Mouse (Mus musculus) lung, postnatal 0 days (tissue): ENCODE data around the gene Acot1. TPM values are rescaled to one million over a fixed set of nuclear protein-coding genes. Genes with fewer than 3 reads are reported as not detected.
A peak's percentile ranks its signal among the peaks of the same experiment; 100 is the strongest.
"Not testable (repeated sequence)": the region's sequence is repeated elsewhere in the genome, so short reads cannot be mapped to it uniquely, and the experiment has no call there.

ENCODE experiments used
- ATAC-seq: fragments of 200-750 bp; cut with Nextera tagmentation; 2 replicates; pipeline ENCODE4 v1.8.0; 2017; ENCODE audit warnings: moderate library complexity
- DNase-seq: peaks from one replicate; pipeline ENCODE4 v3.0.0-alpha.2; 2016; ENCODE audit warnings: low spot score
- H3K27ac ChIP-seq: fragments of 300-500 bp; sonication (generic); 2 replicates; pipeline ENCODE4 v1.5.1; 2014; ENCODE audit warnings: antibody characterized with exemption, mild to moderate bottlenecking, low read length, mixed read lengths
- H3K27me3 ChIP-seq: fragments of 300-500 bp; sonication (generic); replicated peaks from 2 replicates; pipeline ENCODE4 v1.6.1; 2014; ENCODE audit warnings: low read length, mixed read lengths; ENCODE audit not compliant: insufficient read depth
- H3K36me3 ChIP-seq: fragments of 300-500 bp; sonication (generic); 2 replicates; pipeline ENCODE4 v1.6.1; 2014; ENCODE audit warnings: low read length, mixed read lengths; ENCODE audit not compliant: insufficient read depth
- H3K4me1 ChIP-seq: fragments of 300-500 bp; sonication (generic); 2 replicates; pipeline ENCODE4 v1.6.1; 2014; ENCODE audit warnings: antibody characterized with exemption, low read depth, low read length, mixed read lengths; ENCODE audit not compliant: insufficient read depth
- H3K4me2 ChIP-seq: fragments of 300-500 bp; sonication (generic); replicated peaks from 2 replicates; pipeline ENCODE4 v1.6.1; 2014; ENCODE audit warnings: low read depth, mild to moderate bottlenecking, low read length, moderate library complexity, mixed read lengths
- H3K4me3 ChIP-seq: fragments of 300-500 bp; sonication (generic); 2 replicates; pipeline ENCODE4 v1.5.1; 2014; ENCODE audit warnings: low read depth, low read length
- H3K9ac ChIP-seq: fragments of 300-500 bp; sonication (generic); replicated peaks from 2 replicates; pipeline ENCODE4 v1.6.1; 2014; ENCODE audit warnings: low read depth, mild to moderate bottlenecking
- H3K9me3 ChIP-seq: fragments of 300-500 bp; sonication (generic); 2 replicates; pipeline ENCODE4 v1.6.1; 2016; ENCODE audit warnings: low read length, mixed read lengths
- CTCF ChIP-seq: IDR thresholded peaks from 2 replicates; pipeline ENCODE4 v1.5.1; 2016; ENCODE audit warnings: antibody characterized with exemption, mild to moderate bottlenecking
- EP300 ChIP-seq: IDR thresholded peaks from 2 replicates; pipeline ENCODE4 v1.6.1; 2016; ENCODE audit warnings: antibody characterized with exemption, mild to moderate bottlenecking, control low read depth
- WGBS: fragments of 180-500 bp; shearing (Covaris S2); extraction: QIAGEN DNeasy Blood & Tissue Kit; methylation state at CpG from one replicate; pipeline ENCODE4 v1.1.7; 2014; 5-methylcytosine and 5-hydroxymethylcytosine counted together
- polyA plus RNA-seq: library from polyadenylated mRNA; unstranded; fragments of >200 nt; fragmentation: Nextera tagmentation; extraction: Ambion mirVana; gene quantifications from 2 replicates; pipeline ENCODE4 v1.2.1, GENCODE M21; 2015

Gene Acot1
- polyA plus RNA-seq, 1 experiment from 2014 or later: 164 TPM

GRCm38 (mm10) chr12:84030659-84031332 is 21.5 kb downstream of the Acot1 start:
- peak; percentile 86 for DNase-seq
- Histone ChIP-seq H3K4me2 (no peak overlapping the region), H3K4me3 (no peak overlapping the region), H3K4me1 (no peaks in the 10 kb centered on the region), H3K9me3 (no peaks in the 10 kb centered on the region), H3K27me3 (no peaks in the 10 kb centered on the region), H3K27ac (no peak overlapping the region), H3K36me3 (no peaks in the 10 kb centered on the region), H3K9ac (no peak overlapping the region)
- 47% methylated on average over 4 of the region's 4 CpGs for WGBS
- TF ChIP-seq EP300: no peak
- TF ChIP-seq CTCF: peak; percentile 94
- peak; percentile 79 for ATAC-seq

GRCm38 (mm10) chr12:84032854-84033253 is 23.6 kb downstream of the Acot1 start:
- H3K27ac ChIP-seq: no peak overlapping the region
- no peak overlapping the region for H3K9ac ChIP-seq
- no peak overlapping the region for H3K4me3 ChIP-seq
- TF ChIP-seq EP300 (no peak), CTCF (no peak)
- no peaks in the 10 kb centered on the region for H3K36me3 ChIP-seq
- H3K27me3 ChIP-seq: no peaks in the 10 kb centered on the region
- 79% methylated on average over 4 of the region's 4 CpGs for WGBS
- DNase-seq (no peak), ATAC-seq (no peak)
- no peak overlapping the region for H3K4me2 ChIP-seq
- 0 out of 2 replicates have a peak, but pooled peaks cover under 1% of the 10 kb centered on the region for H3K4me1 ChIP-seq
- H3K9me3 ChIP-seq: no peaks in the 10 kb centered on the region

GRCm38 (mm10) chr12:84033302-84033701 is 24.0 kb downstream of the Acot1 start:
- not testable (repeated sequence) for H3K4me3 ChIP-seq, DNase-seq, H3K27me3 ChIP-seq, H3K36me3 ChIP-seq, H3K4me1 ChIP-seq, H3K27ac ChIP-seq, H3K9ac ChIP-seq, H3K4me2 ChIP-seq, H3K9me3 ChIP-seq
- WGBS: 73% methylated on average over 2 of the region's 2 CpGs
- peak; percentile 28; the same call in 1 of the 2 replicates for ATAC-seq

GRCm38 (mm10) chr12:84034108-84034507 is 24.8 kb downstream of the Acot1 start:
- no peaks in the 10 kb centered on the region for H3K27me3 ChIP-seq
- 0 out of 2 replicates have a peak, but pooled peaks cover 3% of the 10 kb centered on the region for H3K4me1 ChIP-seq
- H3K4me2 ChIP-seq: no peak overlapping the region
- WGBS: 26% methylated on average over 4 of the region's 4 CpGs
- ATAC-seq (peak; percentile 46), DNase-seq (peak; percentile 53)
- H3K4me3 ChIP-seq: no peak overlapping the region
- no peaks in the 10 kb centered on the region for H3K9me3 ChIP-seq
- TF ChIP-seq EP300: no peak
- TF ChIP-seq CTCF: no peak
- no peaks in the 10 kb centered on the region for H3K36me3 ChIP-seq
- H3K27ac ChIP-seq: no peak overlapping the region
- H3K9ac ChIP-seq: no peak overlapping the region

GRCm38 (mm10) chr12:84038241-84038640 is 29.0 kb downstream of the Acot1 start, which contains the start of gene Acot4:
Acot4 (plus strand) TSS chr12:84038379.
- H3K9me3 ChIP-seq, H3K27me3 ChIP-seq, H3K36me3 ChIP-seq, H3K4me1 ChIP-seq, H3K27ac ChIP-seq: not testable (repeated sequence)
- peak within 1 kb of the TSS; percentile 66 for H3K4me2 ChIP-seq
- 6% methylated on average over 32 of the region's 32 CpGs for WGBS
- peak; percentile 30 for DNase-seq
- H3K9ac ChIP-seq: 0 out of 2 replicates have a peak within 1 kb of the TSS, but pooled peaks have one; percentile 23
- H3K4me3 ChIP-seq: peak within 1 kb of the TSS; percentile 35
- peak; percentile 61 for ATAC-seq

GRCm38 (mm10) chr12:84038691-84039111 is 29.4 kb downstream of the Acot1 start, which contains the start of gene Gm49366:
Gm49366 (plus strand) TSS chr12:84038935.
- H3K36me3 ChIP-seq, H3K27me3 ChIP-seq, H3K9me3 ChIP-seq, H3K27ac ChIP-seq, H3K4me1 ChIP-seq: not testable (repeated sequence)
- Histone ChIP-seq H3K4me2 (peak within 1 kb of the TSS; percentile 66), H3K9ac (0 out of 2 replicates have a peak within 1 kb of the TSS, but pooled peaks have one; percentile 23), H3K4me3 (peak within 1 kb of the TSS; percentile 35)
- DNase-seq (peak; percentile 46), ATAC-seq (peak; percentile 67)
- 3% methylated on average over 35 of the region's 39 CpGs for WGBS
